Mouse (Mus musculus) ES-E14 (cell line): ENCODE data around the gene Arl6ip1. TPM values are rescaled to one million over a fixed set of nuclear protein-coding genes. Genes with fewer than 3 reads are reported as not detected.

ENCODE experiments used
- DNase-seq: peaks from one replicate; pipeline ENCODE4 v3.0.0-alpha.2; 2013; ENCODE audit warnings: low read depth, low spot score
- H3K27ac ChIP-seq: 2 replicates; pipeline ENCODE4 v1.5.1; 2012; ENCODE audit warnings: low read depth, mild to moderate bottlenecking, low read length, moderate library complexity, mixed read lengths; ENCODE audit not compliant: poor library complexity, insufficient read depth, severe bottlenecking
- H3K36me3 ChIP-seq: 2 replicates; pipeline ENCODE4 v1.6.1; 2012; ENCODE audit warnings: mild to moderate bottlenecking, low read length, moderate library complexity, mixed read lengths; ENCODE audit not compliant: control insufficient read depth, poor library complexity, insufficient read depth, severe bottlenecking
- H3K4me1 ChIP-seq, 2 experiments: fragments of 150-350 bp in 1 of 2; sonication (generic) in 1 of 2; 2 replicates each; pipeline ENCODE4 v1.6.1; 2012; ENCODE audit warnings: low read length in 2 of 2, mild to moderate bottlenecking in 1 of 2, mixed read lengths in 1 of 2; ENCODE audit not compliant: control insufficient read depth in 2 of 2, insufficient read depth in 2 of 2, poor library complexity in 1 of 2
- H3K4me3 ChIP-seq, 2 experiments: fragments of 150-350 bp in 1 of 2; sonication (generic) in 1 of 2; 2 replicates each; pipeline ENCODE4 v1.5.1; 2012; ENCODE audit warnings: low read length in 2 of 2, low read depth in 1 of 2, mild to moderate bottlenecking in 1 of 2, mixed read lengths in 1 of 2; ENCODE audit not compliant: insufficient read depth in 1 of 2, poor library complexity in 1 of 2, severe bottlenecking in 1 of 2
- H3K9ac ChIP-seq: 2 replicates; pipeline ENCODE4 v1.6.1; 2012; ENCODE audit warnings: low read depth, mild to moderate bottlenecking, low read length, mixed read lengths; ENCODE audit not compliant: poor library complexity, insufficient read depth, severe bottlenecking
- H3K9me3 ChIP-seq: fragments of 150-350 bp; sonication (generic); 2 replicates; pipeline ENCODE4 v1.6.1; 2012; ENCODE audit warnings: low read depth, mild to moderate bottlenecking, low read length; ENCODE audit not compliant: control insufficient read depth, insufficient read depth
- CHD2 ChIP-seq: IDR thresholded peaks from 2 replicates; pipeline ENCODE4 v1.6.1; 2014; ENCODE audit warnings: mild to moderate bottlenecking, low read depth, low read length, inconsistent platforms
- HCFC1 ChIP-seq: IDR thresholded peaks from 2 replicates; pipeline ENCODE4 v1.6.1; 2012; ENCODE audit warnings: low read length, inconsistent platforms, borderline replicate concordance; ENCODE audit not compliant: insufficient read depth
- MAFK ChIP-seq: IDR thresholded peaks from 2 replicates; pipeline ENCODE4 v1.6.1; 2014; ENCODE audit warnings: mild to moderate bottlenecking, low read depth, low read length, inconsistent platforms; ENCODE audit not compliant: insufficient read depth
- ZC3H11A ChIP-seq: IDR thresholded peaks from 2 replicates; pipeline ENCODE4 v1.6.1; 2012; ENCODE audit warnings: low read depth, mild to moderate bottlenecking, inconsistent platforms, low read length, borderline replicate concordance
- ZNF384 ChIP-seq: IDR thresholded peaks from 2 replicates; pipeline ENCODE4 v1.6.1; 2012; ENCODE audit warnings: low read depth, low read length, inconsistent platforms
- in situ Hi-C, 2 experiments: fragments of 600-800 bp; cut with MboI; formaldehyde crosslinking; loops; one replicate each; pipeline ENCODE4 v1.15.1; 2025; ENCODE audit warnings: low sequenced_read_pairs in 2 of 2, inconsistent platforms in 1 of 2; ENCODE audit not compliant: unreplicated experiment in 2 of 2
- total RNA-seq: library from RNA; depleted of rRNA; stranded (reverse); fragments of 300-350 nt; gene quantifications from 2 replicates; pipeline ENCODE4 v1.2.3, GENCODE M21; 2012

The Arl6ip1 gene
- total RNA-seq, 1 experiment = 609 TPM

- H3K27ac ChIP-seq = no peak overlapping the region
- no peak for DNase-seq
- H3K4me1 ChIP-seq = no peaks in the 10 kb centered on the region
- peaks cover 24% of the 10 kb centered on the region for H3K36me3 ChIP-seq
- no peaks in the 10 kb centered on the region for H3K9me3 ChIP-seq
- in situ Hi-C loops = no loop called here
- TF ChIP-seq HCFC1 = no peak
- TF ChIP-seq MAFK = no peak
- no peak for TF ChIP-seq ZNF384
- TF ChIP-seq CHD2 = no peak
- TF ChIP-seq ZC3H11A = no peak
- no peak overlapping the region for H3K4me3 ChIP-seq
- no peak overlapping the region for H3K9ac ChIP-seq
Observed at GRCm38 (mm10) chr7:118156461-118156860, 27.0 kb upstream of the Arl6ip1 start.

GRCm38 (mm10) chr7:118154150-118154549, 24.7 kb upstream of the Arl6ip1 start:
- H3K36me3 ChIP-seq = peaks cover 25% of the 10 kb centered on the region
- DNase-seq = no peak

DNA sequence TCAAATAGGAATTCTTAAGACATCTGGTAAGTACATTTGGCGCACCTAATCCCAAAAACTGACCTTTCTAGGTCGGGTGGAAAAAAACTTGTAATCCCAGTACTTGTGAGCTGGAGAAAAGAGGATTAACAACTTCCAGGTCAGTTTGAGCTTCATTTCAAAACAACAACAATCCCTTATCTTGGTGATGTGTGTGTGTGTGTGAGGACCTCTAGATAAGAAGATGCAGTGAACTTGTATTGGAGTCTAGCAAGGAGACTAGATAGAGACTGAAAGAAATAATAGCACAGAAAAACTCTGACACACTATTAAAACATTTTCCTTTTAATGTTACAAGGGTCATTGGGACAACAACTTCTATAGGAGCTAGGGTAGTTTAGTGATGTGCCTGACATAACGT, 14.1 kb upstream of the Arl6ip1 start:
- TF ChIP-seq CHD2 (no peak), ZNF384 (no peak), MAFK (no peak), ZC3H11A (no peak), HCFC1 (no peak)
- Histone ChIP-seq H3K4me3 (no peak overlapping the region), H3K9ac (no peak overlapping the region), H3K27ac (no peak overlapping the region), H3K36me3 (peaks cover 29% of the 10 kb centered on the region), H3K4me1 (no peaks in the 10 kb centered on the region), H3K9me3 (no peaks in the 10 kb centered on the region; the same call in 1 of the 2 replicates)
- DNase-seq = no peak
- in situ Hi-C loops = no loop called here

More at GRCm38 (mm10) chr7:118154150-118154549, 24.7 kb upstream of the Arl6ip1 start:
- Histone ChIP-seq H3K9ac (no peak overlapping the region), H3K4me3 (no peak overlapping the region), H3K27ac (no peak overlapping the region), H3K4me1 (no peaks in the 10 kb centered on the region), H3K9me3 (no peaks in the 10 kb centered on the region)
- in situ Hi-C loops = no loop called here
- TF ChIP-seq CHD2 (no peak), ZNF384 (no peak), MAFK (no peak)

- no peak for DNase-seq
- TF ChIP-seq HCFC1 (no peak), ZNF384 (no peak), CHD2 (no peak), ZC3H11A (no peak), MAFK (no peak)
- Histone ChIP-seq H3K9me3 (no peaks in the 10 kb centered on the region; the same call in 1 of the 2 replicates), H3K4me1 (no peaks in the 10 kb centered on the region), H3K9ac (no peak overlapping the region), H3K4me3 (no peak overlapping the region), H3K36me3 (peaks cover 31% of the 10 kb centered on the region), H3K27ac (no peak overlapping the region)
- in situ Hi-C loops = no loop called here
Observed at GRCm38 (mm10) chr7:118143123-118143522, 13.7 kb upstream of the Arl6ip1 start.

DNA sequence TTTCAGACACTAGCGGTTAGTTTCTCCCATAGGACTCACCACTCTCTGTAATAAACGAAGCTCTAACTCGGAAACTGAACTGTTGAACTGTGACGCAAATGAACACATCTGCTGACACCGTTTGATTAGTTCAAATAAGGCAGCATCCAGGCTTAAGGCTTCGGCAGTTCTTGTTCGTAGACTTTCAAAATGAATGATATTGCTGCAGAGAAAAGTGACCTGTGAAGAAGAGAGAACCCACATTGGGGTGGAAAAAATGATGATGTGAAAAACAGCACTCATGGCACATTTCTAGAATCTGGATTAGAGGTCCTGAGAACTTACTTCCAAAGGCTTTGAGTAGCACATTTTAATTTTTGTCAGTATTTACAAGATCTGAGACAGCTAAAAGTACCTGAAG, 11.8 kb upstream of the Arl6ip1 start:
- H3K9me3 ChIP-seq = no peaks in the 10 kb centered on the region; the same call in 1 of the 2 replicates
- H3K9ac ChIP-seq = no peak overlapping the region
- TF ChIP-seq MAFK = no peak
- no peak for TF ChIP-seq ZC3H11A
- TF ChIP-seq CHD2 = no peak
- no peak for TF ChIP-seq HCFC1
- TF ChIP-seq ZNF384 = no peak
- H3K4me1 ChIP-seq = no peaks in the 10 kb centered on the region
- peaks cover 30% of the 10 kb centered on the region for H3K36me3 ChIP-seq
- no peak overlapping the region for H3K4me3 ChIP-seq
- DNase-seq = no peak
- H3K27ac ChIP-seq = no peak overlapping the region
- in situ Hi-C loops = no loop called here
